Mouse (Mus musculus) testis, postnatal 10 days (tissue): ENCODE measurements at regions not wholly inside any gene's neighbourhood (a gene's known extent, or its start where the extent isn't known, plus 50 kb on each side); places are given as distances from the start of the nearest gene placed in this dataset.

ENCODE experiments used
- DNase-seq: peaks from one replicate; pipeline ENCODE4 v3.0.0; 2021; ENCODE audit warnings: low spot score

GRCm38 (mm10) chr3:151182132-151182531 lies 255.6 kb upstream of the Adgrl4 start:
- DNase-seq: no peak

GRCm38 (mm10) chr3:151192092-151192491 lies 245.6 kb upstream of the Adgrl4 start:
- no peak for DNase-seq

- DNase-seq: no peak
Measured at GRCm38 (mm10) chr3:151210978-151211377, 226.7 kb upstream of the Adgrl4 start.

- no peak for DNase-seq
Measured at GRCm38 (mm10) chr3:151216764-151217502, 220.8 kb upstream of the Adgrl4 start.

GRCm38 (mm10) chr3:151222407-151222806 lies 215.3 kb upstream of the Adgrl4 start:
- DNase-seq: no peak

- DNase-seq: no peak
Measured at GRCm38 (mm10) chr3:151252458-151252857, 185.2 kb upstream of the Adgrl4 start.

- no peak for DNase-seq
Measured at GRCm38 (mm10) chr3:151262821-151263220, 174.9 kb upstream of the Adgrl4 start.

GRCm38 (mm10) chr3:151265658-151266057 lies 172.0 kb upstream of the Adgrl4 start:
- no peak for DNase-seq

GRCm38 (mm10) chr3:151269514-151269913 lies 168.2 kb upstream of the Adgrl4 start:
- no peak for DNase-seq

GRCm38 (mm10) chr3:151283829-151284228 lies 153.9 kb upstream of the Adgrl4 start:
- DNase-seq: no peak

- no peak for DNase-seq
Measured at GRCm38 (mm10) chr3:151293981-151294605, 143.6 kb upstream of the Adgrl4 start.

GRCm38 (mm10) chr3:151294606-151295005 lies 143.1 kb upstream of the Adgrl4 start:
- DNase-seq: no peak

GRCm38 (mm10) chr3:151295027-151295426 lies 142.7 kb upstream of the Adgrl4 start:
- DNase-seq: no peak

- DNase-seq: no peak
Measured at GRCm38 (mm10) chr3:151298325-151298724, 139.4 kb upstream of the Adgrl4 start.

- no peak for DNase-seq
Measured at GRCm38 (mm10) chr3:151305402-151305801, 132.3 kb upstream of the Adgrl4 start.

GRCm38 (mm10) chr3:151307975-151308374 lies 129.7 kb upstream of the Adgrl4 start:
- no peak for DNase-seq

- DNase-seq: no peak
Measured at GRCm38 (mm10) chr3:151323835-151324234, 113.9 kb upstream of the Adgrl4 start.

GRCm38 (mm10) chr3:151329801-151330200 lies 107.9 kb upstream of the Adgrl4 start:
- DNase-seq: no peak

GRCm38 (mm10) chr3:151331906-151332305 lies 105.8 kb upstream of the Adgrl4 start:
- no peak for DNase-seq

- no peak for DNase-seq
Measured at GRCm38 (mm10) chr3:151332317-151332687, 105.4 kb upstream of the Adgrl4 start.

GRCm38 (mm10) chr3:151332688-151333452 lies 104.8 kb upstream of the Adgrl4 start:
- DNase-seq: no peak

GRCm38 (mm10) chr3:151333867-151334341 lies 103.8 kb upstream of the Adgrl4 start:
- DNase-seq: no peak
